Mouse (Mus musculus) myocyte (in vitro differentiated cells): ENCODE measurements at regions not wholly inside any gene's neighbourhood (a gene's known extent, or its start where the extent isn't known, plus 50 kb on each side); places are given as distances from the start of the nearest gene placed in this dataset.

Experiments used
- CEBPB ChIP-seq: IDR thresholded peaks from 2 replicates; pipeline ENCODE4 v1.6.1; 2011; ENCODE audit warnings: mild to moderate bottlenecking, moderate library complexity; ENCODE audit not compliant: poor library complexity, insufficient read depth, severe bottlenecking
- E2F4 ChIP-seq: IDR thresholded peaks from one replicate; pipeline ENCODE4 v1.6.1; 2011; ENCODE audit warnings: mild to moderate bottlenecking, control low read depth, moderate library complexity; ENCODE audit not compliant: insufficient read depth
- POLR2A ChIP-seq: IDR thresholded peaks from one replicate; pipeline ENCODE4 v1.6.1; 2011; ENCODE audit warnings: low read depth, mild to moderate bottlenecking, control low read depth, moderate library complexity; ENCODE audit not compliant: insufficient read length
- POLR2AphosphoS2 ChIP-seq: IDR thresholded peaks from one replicate; pipeline ENCODE4 v1.6.1; 2011; ENCODE audit warnings: low read depth, control low read depth; ENCODE audit not compliant: insufficient read length
- TCF12 ChIP-seq: IDR thresholded peaks from one replicate; pipeline ENCODE4 v1.6.1; 2011; ENCODE audit warnings: mild to moderate bottlenecking, control low read depth; ENCODE audit not compliant: poor library complexity, insufficient read depth, severe bottlenecking
- USF1 ChIP-seq: IDR thresholded peaks from one replicate; pipeline ENCODE4 v1.6.1; 2011; ENCODE audit warnings: low read depth, mild to moderate bottlenecking, control low read depth, moderate library complexity

DNA sequence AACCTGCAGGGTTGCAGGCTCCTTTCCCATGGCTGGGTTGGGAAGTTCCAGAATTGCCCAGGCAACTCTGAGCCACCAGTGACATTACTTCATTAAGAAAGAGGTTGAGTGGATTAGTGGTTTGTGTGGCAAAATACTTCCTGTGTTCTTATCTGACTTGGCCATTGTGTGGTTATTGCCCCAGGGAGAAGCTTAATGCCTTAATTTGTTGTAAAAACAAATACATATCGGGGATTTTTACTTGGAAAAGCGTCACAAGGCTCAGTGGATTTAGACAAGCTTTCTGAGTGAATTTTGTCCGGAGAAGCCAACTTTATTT lies 80.5 kb upstream of the Fndc3b start:
- no peak for TF ChIP-seq E2F4
- no peak for TF ChIP-seq POLR2A
- TF ChIP-seq TCF12 = no peak
- TF ChIP-seq POLR2AphosphoS2 = no peak
- no peak for TF ChIP-seq USF1
- no peak for TF ChIP-seq CEBPB
